Mouse (Mus musculus) heart, postnatal 0 days (tissue): ENCODE results near the gene 1700016D06Rik.

Experiments
- CTCF ChIP-seq: IDR thresholded peaks from 2 replicates; pipeline ENCODE4 v1.5.1; 2016; ENCODE audit warnings: antibody characterized with exemption, control low read depth, low read depth
- EP300 ChIP-seq: IDR thresholded peaks from 2 replicates; pipeline ENCODE4 v1.6.1; 2016; ENCODE audit warnings: antibody characterized with exemption, low read depth

GRCm38 (mm10) chr8:11618063-11618462, 82.8 kb downstream of the 1700016D06Rik start:
- TF ChIP-seq EP300 (no peak), CTCF (no peak)
